Mouse (Mus musculus) lung, postnatal 0 days (tissue): ENCODE data around the gene Btrc. TPM values are rescaled to one million over a fixed set of nuclear protein-coding genes. Genes with fewer than 3 reads are reported as not detected.

Source experiments
- ATAC-seq: fragments of 200-750 bp; cut with Nextera tagmentation; 2 replicates; pipeline ENCODE4 v1.8.0; 2017; ENCODE audit warnings: moderate library complexity
- DNase-seq: peaks from one replicate; pipeline ENCODE4 v3.0.0-alpha.2; 2016; ENCODE audit warnings: low spot score
- H3K27ac ChIP-seq: fragments of 300-500 bp; sonication (generic); 2 replicates; pipeline ENCODE4 v1.5.1; 2014; ENCODE audit warnings: antibody characterized with exemption, mild to moderate bottlenecking, low read length, mixed read lengths
- H3K27me3 ChIP-seq: fragments of 300-500 bp; sonication (generic); replicated peaks from 2 replicates; pipeline ENCODE4 v1.6.1; 2014; ENCODE audit warnings: low read length, mixed read lengths; ENCODE audit not compliant: insufficient read depth
- H3K36me3 ChIP-seq: fragments of 300-500 bp; sonication (generic); 2 replicates; pipeline ENCODE4 v1.6.1; 2014; ENCODE audit warnings: low read length, mixed read lengths; ENCODE audit not compliant: insufficient read depth
- H3K4me1 ChIP-seq: fragments of 300-500 bp; sonication (generic); 2 replicates; pipeline ENCODE4 v1.6.1; 2014; ENCODE audit warnings: antibody characterized with exemption, low read depth, low read length, mixed read lengths; ENCODE audit not compliant: insufficient read depth
- H3K4me2 ChIP-seq: fragments of 300-500 bp; sonication (generic); replicated peaks from 2 replicates; pipeline ENCODE4 v1.6.1; 2014; ENCODE audit warnings: low read depth, mild to moderate bottlenecking, low read length, moderate library complexity, mixed read lengths
- H3K4me3 ChIP-seq: fragments of 300-500 bp; sonication (generic); 2 replicates; pipeline ENCODE4 v1.5.1; 2014; ENCODE audit warnings: low read depth, low read length
- H3K9ac ChIP-seq: fragments of 300-500 bp; sonication (generic); replicated peaks from 2 replicates; pipeline ENCODE4 v1.6.1; 2014; ENCODE audit warnings: low read depth, mild to moderate bottlenecking
- H3K9me3 ChIP-seq: fragments of 300-500 bp; sonication (generic); 2 replicates; pipeline ENCODE4 v1.6.1; 2016; ENCODE audit warnings: low read length, mixed read lengths
- CTCF ChIP-seq: IDR thresholded peaks from 2 replicates; pipeline ENCODE4 v1.5.1; 2016; ENCODE audit warnings: antibody characterized with exemption, mild to moderate bottlenecking
- EP300 ChIP-seq: IDR thresholded peaks from 2 replicates; pipeline ENCODE4 v1.6.1; 2016; ENCODE audit warnings: antibody characterized with exemption, mild to moderate bottlenecking, control low read depth
- WGBS: fragments of 180-500 bp; shearing (Covaris S2); extraction: QIAGEN DNeasy Blood & Tissue Kit; methylation state at CpG from one replicate; pipeline ENCODE4 v1.1.7; 2014; 5-methylcytosine and 5-hydroxymethylcytosine counted together
- polyA plus RNA-seq: library from polyadenylated mRNA; unstranded; fragments of >200 nt; fragmentation: Nextera tagmentation; extraction: Ambion mirVana; gene quantifications from 2 replicates; pipeline ENCODE4 v1.2.1, GENCODE M21; 2015

The Btrc gene
- polyA plus RNA-seq, 1 experiment from 2014 or later = 20.7 TPM

DNA sequence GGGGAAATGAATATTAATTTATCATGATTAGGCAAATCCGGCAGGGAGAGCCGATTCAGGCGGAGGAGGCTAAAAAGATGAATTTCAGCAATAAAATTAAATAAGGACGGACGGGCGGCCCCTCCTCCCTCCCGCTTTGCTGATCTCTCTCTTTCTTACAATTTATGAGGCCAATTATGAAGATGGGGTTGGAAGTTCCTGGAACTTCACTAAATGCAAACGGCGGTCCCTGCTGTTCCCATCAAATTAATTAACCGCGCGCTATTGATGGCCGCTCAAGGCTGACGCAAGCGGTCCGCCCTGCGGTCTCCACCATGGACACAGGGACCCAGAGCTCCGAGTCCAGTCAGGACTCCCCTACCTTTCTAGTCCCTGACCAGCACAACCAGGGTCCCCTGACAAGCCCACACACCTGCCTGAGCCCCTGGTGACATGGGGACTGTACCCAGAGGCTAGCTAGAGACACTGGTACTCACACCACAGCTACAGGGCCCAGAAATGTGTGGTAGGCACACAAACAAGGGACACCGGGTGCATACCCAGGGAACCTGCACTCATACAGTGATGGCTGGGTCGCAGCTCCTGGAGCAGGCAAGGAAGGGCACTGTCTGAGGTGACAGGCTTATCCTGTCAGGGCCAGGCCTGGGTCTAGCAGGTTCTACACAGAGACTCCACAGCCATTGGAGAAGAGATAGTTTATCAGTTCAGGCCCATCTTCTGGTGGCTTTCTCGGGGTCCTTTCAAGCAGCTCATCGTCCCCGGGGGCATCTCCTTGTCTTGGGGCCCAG, 185.8 kb downstream of the Btrc start:
- Histone ChIP-seq H3K4me2 (no peak overlapping the region), H3K9me3 (no peaks in the 10 kb centered on the region), H3K9ac (no peak overlapping the region), H3K36me3 (0 out of 2 replicates have a peak, but pooled peaks cover 2% of the 10 kb centered on the region), H3K27ac (no peak overlapping the region), H3K4me1 (no peaks in the 10 kb centered on the region), H3K27me3 (no peaks in the 10 kb centered on the region), H3K4me3 (no peak overlapping the region)
- WGBS = 80% methylated on average over 23 of the region's 23 CpGs
- ATAC-seq (no peak), DNase-seq (no peak)
- TF ChIP-seq CTCF (no peak), EP300 (no peak)

DNA sequence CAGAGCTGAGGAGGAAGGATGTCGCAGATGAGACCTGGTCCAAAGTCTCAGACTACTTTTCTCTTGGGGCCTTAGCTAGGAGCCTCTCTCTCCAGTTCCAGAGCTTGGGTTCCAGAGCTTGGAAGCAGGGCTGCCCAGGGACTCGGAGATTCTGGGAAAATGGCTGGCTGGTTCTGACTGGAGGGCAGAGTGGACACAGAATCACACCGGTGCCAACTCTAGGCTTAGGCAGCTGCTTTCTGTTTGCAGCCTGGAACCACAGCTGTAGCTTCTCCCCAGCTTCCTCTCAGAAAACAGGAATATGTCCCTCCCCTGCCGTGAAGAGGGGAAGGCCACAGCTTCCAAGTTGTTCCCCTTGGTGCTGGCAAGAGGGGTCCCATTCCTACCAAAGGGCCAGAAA, 186.4 kb downstream of the Btrc start:
- H3K9ac ChIP-seq = no peak overlapping the region
- no peak overlapping the region for H3K4me3 ChIP-seq
- no peak overlapping the region for H3K4me2 ChIP-seq
- no peaks in the 10 kb centered on the region for H3K27me3 ChIP-seq
- peak; percentile 57 for DNase-seq
- H3K36me3 ChIP-seq = 0 out of 2 replicates have a peak, but pooled peaks cover 3% of the 10 kb centered on the region
- H3K27ac ChIP-seq = no peak overlapping the region
- 62% methylated on average over 4 of the region's 4 CpGs for whole genome bisulfite sequencing
- peak; percentile 27; the same call in 1 of the 2 replicates for ATAC-seq
- H3K4me1 ChIP-seq = no peaks in the 10 kb centered on the region
- TF ChIP-seq EP300 = no peak
- no peak for TF ChIP-seq CTCF
- no peaks in the 10 kb centered on the region for H3K9me3 ChIP-seq

GRCm38 (mm10) chr19:45552187-45552586, 188.7 kb downstream of the Btrc start:
- Histone ChIP-seq H3K36me3 (0 out of 2 replicates have a peak, but pooled peaks cover 3% of the 10 kb centered on the region), H3K9ac (no peak overlapping the region), H3K27me3 (no peaks in the 10 kb centered on the region), H3K4me3 (no peak overlapping the region), H3K9me3 (no peaks in the 10 kb centered on the region), H3K4me2 (no peak overlapping the region), H3K27ac (no peak overlapping the region), H3K4me1 (no peaks in the 10 kb centered on the region)
- 32% methylated on average over 6 of the region's 6 CpGs for WGBS
- DNase-seq = peak; percentile 54
- TF ChIP-seq CTCF (no peak), EP300 (no peak)
- ATAC-seq = peak; percentile 54; the same call in 1 of the 2 replicates

DNA sequence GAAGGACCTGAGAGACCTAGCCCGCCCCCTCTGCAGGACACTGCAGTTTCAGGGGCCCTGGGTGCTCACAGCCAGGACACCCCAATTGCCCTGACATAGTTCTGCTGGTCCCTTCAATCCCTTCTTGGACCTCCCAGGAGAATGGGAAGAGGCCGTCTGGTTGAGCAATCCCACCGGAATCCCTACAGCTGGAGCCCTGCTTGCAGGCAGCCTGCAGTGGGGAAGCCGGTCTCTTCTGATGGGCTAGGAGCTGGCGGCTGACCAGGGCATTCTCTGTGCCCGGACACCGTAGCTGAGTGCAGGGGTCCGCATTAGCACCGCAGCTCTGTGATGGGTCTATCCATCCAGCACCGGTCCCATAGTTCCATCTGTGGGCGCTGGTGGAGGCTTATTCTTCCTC, 190.6 kb downstream of the Btrc start:
- TF ChIP-seq EP300 (no peak), CTCF (no peak)
- Histone ChIP-seq H3K4me3 (no peak overlapping the region), H3K36me3 (peaks cover 3% of the 10 kb centered on the region; the same call in 1 of the 2 replicates), H3K9ac (no peak overlapping the region), H3K4me2 (no peak overlapping the region), H3K27ac (no peak overlapping the region), H3K4me1 (no peaks in the 10 kb centered on the region), H3K27me3 (no peaks in the 10 kb centered on the region), H3K9me3 (no peaks in the 10 kb centered on the region)
- DNase-seq (peak; percentile 39), ATAC-seq (peak; percentile 40)
- WGBS = 91% methylated on average over 11 of the region's 11 CpGs

- H3K36me3 ChIP-seq = no peaks in the 10 kb centered on the region; the same call in 1 of the 2 replicates
- peak within 1 kb of the TSS; percentile 72 for H3K4me3 ChIP-seq
- DNase-seq (peak; percentile 93), ATAC-seq (peak; percentile 94)
- H3K9me3 ChIP-seq = no peaks in the 10 kb centered on the region
- H3K4me1 ChIP-seq = peaks cover 3% of the 10 kb centered on the region; the same call in 1 of the 2 replicates
- peak within 1 kb of the TSS; percentile 98 for H3K4me2 ChIP-seq
- no peaks in the 10 kb centered on the region for H3K27me3 ChIP-seq
- no peak for TF ChIP-seq CTCF
- no peak for TF ChIP-seq EP300
- under 1% methylated on average over 35 of the region's 35 CpGs for WGBS
- peak within 1 kb of the TSS; percentile 47; the same call in 1 of the 2 replicates for H3K27ac ChIP-seq
- peak within 1 kb of the TSS; percentile 69 for H3K9ac ChIP-seq
Measured at GRCm38 (mm10) chr19:45560153-45560890, 196.8 kb downstream of the Btrc start, which contains the start of the genes Poll and Gm17018. Gene Poll (minus strand): TSS chr19:45560531. Gene Gm17018 (plus strand): TSS chr19:45560615.
